Mouse (Mus musculus) erythroblast, embryonic 14.5 days (primary cell): ENCODE data around the gene Tat. TPM values are rescaled to one million over a fixed set of nuclear protein-coding genes. Genes with fewer than 3 reads are reported as not detected.

Source experiments
- H3K27me3 ChIP-seq: 2 replicates; pipeline ENCODE4 v1.6.1; 2012; ENCODE audit warnings: inconsistent platforms; ENCODE audit not compliant: control insufficient read depth
- H3K36me3 ChIP-seq: 2 replicates; pipeline ENCODE4 v1.6.1; 2012; ENCODE audit warnings: mild to moderate bottlenecking, inconsistent platforms; ENCODE audit not compliant: control insufficient read depth
- H3K4me1 ChIP-seq: 2 replicates; pipeline ENCODE4 v1.6.1; 2012; ENCODE audit warnings: inconsistent platforms; ENCODE audit not compliant: control insufficient read depth
- H3K4me3 ChIP-seq: replicated peaks from 2 replicates; pipeline ENCODE3; 2012; ENCODE audit warnings: moderate library complexity, mild to moderate bottlenecking, inconsistent platforms
- H3K9me3 ChIP-seq: 2 replicates; pipeline ENCODE4 v1.6.1; 2012; ENCODE audit warnings: low read length, inconsistent platforms, mixed read lengths; ENCODE audit not compliant: control insufficient read depth
- GATA1 ChIP-seq: IDR thresholded peaks from 2 replicates; pipeline ENCODE4 v1.6.1; 2012; ENCODE audit warnings: low read length, inconsistent platforms, mixed read lengths
- TAL1 ChIP-seq: IDR thresholded peaks from 3 replicates; pipeline ENCODE4 v1.6.1; 2012; ENCODE audit warnings: low read length, inconsistent platforms, mixed read lengths
- polyA plus RNA-seq: library from polyadenylated mRNA; stranded (reverse); fragments of >175 nt; gene quantifications from 2 replicates; pipeline ENCODE4 v1.2.3, GENCODE M21; 2012

The Tat gene
- polyA plus RNA-seq, result not detected in 2 replicates

DNA sequence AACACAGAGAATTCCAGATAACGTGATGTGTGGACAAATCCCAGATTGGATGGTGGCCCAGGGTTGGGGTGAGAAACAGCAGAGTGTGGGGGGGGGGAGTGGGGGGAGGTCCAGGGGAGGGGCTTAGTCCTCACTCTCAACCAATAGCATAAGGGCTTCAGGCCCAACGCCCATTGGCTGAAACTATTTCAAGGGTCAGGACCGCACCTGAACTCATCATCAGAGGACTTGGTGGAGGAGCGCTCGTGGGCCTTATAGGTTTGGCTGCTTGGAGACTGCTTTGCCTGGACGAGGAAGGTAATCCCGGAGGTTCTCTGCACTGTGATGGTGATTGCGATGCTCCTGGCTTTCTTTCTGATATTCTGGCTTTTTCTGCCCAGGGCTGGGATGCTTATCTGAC is at the start of gene Tat:
Tat (plus strand) TSS at position 214 of the 400 bp plus-strand sequence.
- Histone ChIP-seq H3K27me3 (no peaks in the 10 kb centered on the region), H3K9me3 (no peaks in the 10 kb centered on the region; the same call in 1 of the 2 replicates), H3K4me1 (no peaks in the 10 kb centered on the region), H3K36me3 (no peaks in the 10 kb centered on the region), H3K4me3 (no peak within 1 kb of the TSS)
- TF ChIP-seq GATA1, result no peak
- no peak for TF ChIP-seq TAL1

DNA sequence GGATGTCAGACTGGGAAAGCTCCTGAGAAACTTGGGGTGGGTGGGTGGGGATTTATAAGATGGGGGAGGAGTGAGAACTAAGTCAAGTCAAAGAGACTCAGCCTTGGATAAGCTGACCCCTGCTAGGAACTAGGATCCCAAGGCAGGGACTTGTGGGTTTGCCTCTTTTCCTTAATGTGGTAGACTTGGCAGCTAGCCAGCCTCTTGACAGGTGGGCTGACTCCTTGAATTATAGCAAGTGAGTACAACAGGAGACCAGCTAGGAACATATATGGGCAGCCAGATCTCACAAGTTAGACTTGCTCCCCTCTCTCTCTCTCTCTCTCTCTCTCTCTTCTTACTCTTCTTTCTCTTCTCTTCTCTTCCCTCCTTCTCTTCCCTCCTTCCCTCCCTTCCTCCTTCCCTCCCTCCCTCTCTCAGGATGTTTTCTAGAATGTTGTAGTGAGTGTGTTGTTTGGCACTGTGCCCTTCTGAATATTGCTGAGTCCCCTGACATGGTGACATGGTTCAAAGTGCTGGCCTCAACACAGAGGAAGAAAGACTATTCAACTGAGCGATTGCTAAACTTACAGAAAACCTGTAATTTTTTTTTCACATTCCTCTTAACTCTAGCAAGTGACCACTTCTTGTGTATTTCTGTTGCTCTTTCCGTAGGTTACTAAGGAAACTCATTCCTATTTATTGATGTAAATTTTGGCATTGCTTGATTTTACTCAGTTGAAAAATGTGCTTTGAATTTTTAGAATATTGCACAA is 48.5 kb upstream of the Tat start:
- Histone ChIP-seq H3K36me3 (peaks cover 72% of the 10 kb centered on the region), H3K27me3 (peaks cover 6% of the 10 kb centered on the region), H3K9me3 (no peaks in the 10 kb centered on the region), H3K4me1 (peaks cover 9% of the 10 kb centered on the region), H3K4me3 (no peak overlapping the region)
- TF ChIP-seq TAL1 (no peak), GATA1 (no peak)

DNA sequence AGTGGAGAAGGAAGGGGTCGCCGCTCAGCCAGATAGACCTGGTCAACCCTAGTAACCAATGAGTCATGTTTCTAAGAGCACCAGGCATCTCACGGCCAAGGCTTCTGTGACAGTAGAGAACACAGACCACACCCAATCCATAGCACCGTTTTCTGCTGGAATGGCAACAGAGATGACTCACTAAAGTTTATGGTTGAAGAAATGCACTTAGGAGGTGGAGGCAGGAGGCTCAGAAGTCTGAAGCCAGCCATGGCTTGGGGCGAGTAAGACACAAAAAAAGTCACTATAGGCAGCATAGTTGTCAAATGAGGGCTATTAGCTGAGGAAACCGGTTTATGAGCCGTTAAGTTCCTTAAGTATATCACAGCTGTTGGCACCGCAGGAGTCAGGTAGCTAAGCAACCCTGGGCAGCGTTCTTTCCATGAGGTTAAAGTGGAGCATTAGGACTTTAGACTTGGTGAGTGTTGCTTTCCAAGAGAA is 45.0 kb upstream of the Tat start:
- H3K9me3 ChIP-seq, result no peaks in the 10 kb centered on the region
- TF ChIP-seq TAL1 (no peak), GATA1 (no peak)
- H3K4me3 ChIP-seq, result no peak overlapping the region
- H3K4me1 ChIP-seq, result peaks cover 9% of the 10 kb centered on the region
- H3K36me3 ChIP-seq, result peaks cover 39% of the 10 kb centered on the region
- peaks cover 35% of the 10 kb centered on the region for H3K27me3 ChIP-seq

DNA sequence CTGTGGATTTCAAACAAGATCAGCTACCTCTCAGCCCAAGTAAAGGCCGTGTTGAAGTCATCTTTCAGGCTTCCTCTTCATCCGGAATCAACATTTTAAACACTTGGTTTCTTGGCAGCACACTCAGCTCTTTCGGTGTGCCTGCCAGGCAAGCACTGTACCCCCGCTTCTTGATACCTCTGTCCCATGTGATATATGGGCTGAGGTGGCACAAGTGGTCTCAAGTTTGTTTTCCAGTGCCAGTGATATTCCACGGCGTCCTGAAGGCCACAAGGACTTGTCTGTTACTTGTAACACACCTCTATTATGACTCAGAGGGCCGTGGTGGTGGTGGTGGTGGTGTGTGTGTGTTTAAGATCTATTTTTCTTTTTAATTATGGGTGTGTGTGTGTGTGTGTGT is 44.5 kb upstream of the Tat start:
- TF ChIP-seq GATA1, result no peak
- no peak for TF ChIP-seq TAL1
- Histone ChIP-seq H3K36me3 (peaks cover 34% of the 10 kb centered on the region), H3K4me1 (peaks cover 9% of the 10 kb centered on the region), H3K4me3 (no peak overlapping the region), H3K9me3 (no peaks in the 10 kb centered on the region), H3K27me3 (peaks cover 38% of the 10 kb centered on the region)

DNA sequence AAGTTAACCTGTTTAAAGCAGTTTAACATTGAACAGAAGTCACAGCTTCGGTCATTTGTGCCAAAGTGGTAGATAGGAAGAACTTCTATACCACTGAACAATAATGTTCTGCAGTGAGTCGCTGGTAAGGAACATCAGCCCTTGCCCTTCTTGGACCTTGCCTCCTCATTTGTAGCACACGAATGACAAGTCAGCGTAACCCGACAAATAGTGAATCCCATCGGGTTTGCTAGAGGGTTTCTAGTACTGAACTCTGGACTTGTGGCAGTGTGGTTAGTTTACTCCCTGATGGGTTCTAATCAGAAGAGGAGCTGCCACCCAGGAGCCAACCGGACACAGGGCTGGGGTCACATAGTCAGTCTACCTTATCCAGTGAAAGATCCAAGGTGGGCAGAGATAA is 44.0 kb upstream of the Tat start:
- H3K4me3 ChIP-seq, result no peak overlapping the region
- H3K4me1 ChIP-seq, result peaks cover 9% of the 10 kb centered on the region
- H3K9me3 ChIP-seq, result no peaks in the 10 kb centered on the region
- no peak for TF ChIP-seq GATA1
- TF ChIP-seq TAL1, result no peak
- H3K27me3 ChIP-seq, result peaks cover 42% of the 10 kb centered on the region
- peaks cover 29% of the 10 kb centered on the region for H3K36me3 ChIP-seq

DNA sequence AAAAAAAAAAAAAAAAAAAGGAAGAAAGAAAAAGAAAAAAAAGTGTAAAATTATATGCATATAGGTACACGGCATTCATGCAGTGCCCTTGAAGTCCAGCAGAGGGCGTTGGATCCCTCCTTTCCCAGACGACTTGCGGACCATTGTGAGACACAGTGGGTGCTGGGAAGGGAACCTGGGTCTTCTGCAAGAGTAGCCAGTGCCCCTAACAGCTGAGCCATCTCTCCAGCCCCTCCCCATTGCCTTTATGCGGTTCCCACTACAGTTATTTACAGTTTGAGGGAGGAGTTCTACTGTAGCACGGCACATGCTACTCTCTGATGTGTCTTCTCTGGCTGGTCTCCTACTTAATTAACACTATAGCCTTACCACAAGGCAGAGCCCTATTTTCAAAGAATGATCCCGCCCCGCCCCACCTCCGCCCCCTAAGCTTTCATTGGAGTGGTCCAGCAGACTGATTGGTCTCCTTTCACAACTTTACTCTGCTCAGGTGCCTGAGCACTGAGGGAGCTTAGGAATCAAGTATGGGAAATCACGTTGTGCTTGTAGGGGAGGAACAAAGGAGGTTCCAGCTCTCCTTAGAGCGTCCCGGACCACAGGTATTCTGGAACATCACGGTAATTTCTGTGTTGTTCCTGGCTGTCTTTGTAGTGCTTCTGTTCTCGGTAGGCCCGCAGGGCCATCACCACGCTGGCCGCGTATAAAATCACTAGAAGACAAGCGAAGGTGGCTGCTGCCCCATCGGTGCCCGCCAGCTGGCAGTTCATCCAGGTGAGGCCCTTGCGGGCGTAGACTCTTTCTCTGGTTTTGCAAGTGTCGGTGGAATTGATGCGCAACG is 42.6 kb upstream of the Tat start:
- peaks cover 46% of the 10 kb centered on the region for H3K27me3 ChIP-seq

DNA sequence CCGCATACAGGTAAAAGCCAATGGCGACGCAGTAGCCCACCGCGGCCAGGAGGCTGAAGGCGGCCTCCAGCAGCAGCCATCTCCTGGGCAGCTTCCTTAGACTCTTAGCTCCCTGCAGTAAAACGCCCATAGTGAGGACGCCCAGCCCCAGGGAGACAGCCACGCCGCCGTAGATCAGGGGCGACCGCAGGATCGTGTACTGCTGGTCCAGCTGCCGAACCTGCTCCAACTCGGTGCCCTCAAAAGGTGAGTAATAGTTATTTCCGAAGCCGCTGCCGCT is 42.0 kb upstream of the Tat start:
- no peaks in the 10 kb centered on the region for H3K9me3 ChIP-seq
- no peak overlapping the region for H3K4me3 ChIP-seq
- H3K27me3 ChIP-seq, result peaks cover 46% of the 10 kb centered on the region
- H3K4me1 ChIP-seq, result peaks cover 8% of the 10 kb centered on the region
- TF ChIP-seq GATA1 (no peak), TAL1 (no peak)
- peaks cover 11% of the 10 kb centered on the region for H3K36me3 ChIP-seq

More for the DNA sequence above, 42.6 kb upstream of the Tat start:
- no peak overlapping the region for H3K4me3 ChIP-seq
- peaks cover 17% of the 10 kb centered on the region for H3K36me3 ChIP-seq
- TF ChIP-seq GATA1 (no peak), TAL1 (no peak)
- no peaks in the 10 kb centered on the region for H3K9me3 ChIP-seq
- peaks cover 9% of the 10 kb centered on the region for H3K4me1 ChIP-seq

DNA sequence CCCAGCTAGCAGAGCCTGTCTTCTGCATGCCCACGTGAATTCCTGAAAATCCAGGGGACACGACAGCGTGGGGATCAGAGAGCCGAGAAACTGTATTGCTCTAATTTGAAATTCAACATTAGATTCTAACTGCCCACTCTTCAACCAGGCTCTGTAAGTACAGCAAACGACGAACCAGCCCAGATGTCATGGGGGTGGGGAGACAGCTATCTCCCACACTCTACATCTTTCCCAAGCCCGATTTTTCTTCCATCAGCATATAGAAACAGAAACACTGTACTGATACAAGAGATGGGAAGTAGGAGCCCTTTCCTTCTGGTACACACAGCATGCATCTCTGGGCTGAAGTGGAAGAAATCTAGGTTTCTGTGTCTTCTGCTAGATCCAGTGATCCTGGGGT is 38.1 kb upstream of the Tat start:
- Histone ChIP-seq H3K36me3 (no peaks in the 10 kb centered on the region), H3K4me3 (no peak overlapping the region), H3K27me3 (peaks cover 38% of the 10 kb centered on the region), H3K4me1 (peaks cover 2% of the 10 kb centered on the region), H3K9me3 (no peaks in the 10 kb centered on the region)
- TF ChIP-seq TAL1, result no peak

DNA sequence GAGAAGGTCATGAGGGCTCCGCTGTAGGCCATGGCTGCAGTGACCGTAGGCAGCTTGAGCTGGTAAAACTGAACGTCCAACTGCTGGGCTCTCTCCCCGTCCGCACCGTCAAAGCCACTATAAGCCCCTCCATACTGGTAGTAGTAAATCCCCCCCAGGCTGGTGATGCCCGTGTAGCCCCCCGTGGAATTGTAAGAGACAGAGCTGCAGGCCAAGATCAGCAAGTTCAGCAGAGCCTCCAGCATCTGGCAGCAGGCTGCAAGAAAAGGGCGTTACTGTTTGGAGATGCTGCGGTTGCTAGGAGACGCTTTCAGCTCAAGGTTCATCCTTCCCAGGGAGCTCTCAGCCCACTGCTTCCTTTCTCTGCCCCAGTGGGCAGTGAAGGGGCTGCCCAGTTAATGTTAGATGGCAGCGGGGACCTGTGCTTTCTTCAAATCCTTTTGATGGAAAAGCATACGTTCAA is 35.7 kb upstream of the Tat start:
- H3K27me3 ChIP-seq, result peaks cover 19% of the 10 kb centered on the region
- peaks cover 2% of the 10 kb centered on the region; the same call in 1 of the 2 replicates for H3K4me1 ChIP-seq
- H3K9me3 ChIP-seq, result no peaks in the 10 kb centered on the region
- H3K36me3 ChIP-seq, result no peaks in the 10 kb centered on the region
- no peak for TF ChIP-seq GATA1
- no peak for TF ChIP-seq TAL1
- H3K4me3 ChIP-seq, result no peak overlapping the region
